In the genomic region with DNA sequence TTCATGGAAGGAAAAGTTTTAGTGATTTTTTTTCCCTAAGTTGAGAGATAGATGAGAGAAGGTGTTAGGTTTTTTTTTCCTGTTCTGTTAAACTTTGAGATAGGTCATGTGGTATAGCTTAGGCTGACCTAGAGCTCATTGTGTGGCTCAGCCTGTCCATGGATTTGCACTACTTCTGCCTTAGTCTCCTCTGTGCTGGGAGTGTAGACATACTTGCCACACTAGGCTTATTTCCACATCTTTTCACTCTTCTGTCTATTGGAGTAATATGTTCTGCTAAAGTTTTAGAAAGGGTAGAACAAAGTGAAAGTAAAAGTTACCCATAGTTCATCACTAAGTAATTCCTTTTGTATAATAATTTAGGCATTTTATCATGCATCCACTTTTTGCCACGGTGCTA, we compare ENCODE assay signal across 14 mouse cellular contexts. TPM values are rescaled to one million over a fixed set of nuclear protein-coding genes. Genes with fewer than 3 reads are reported as not detected.
A peak's percentile ranks its signal among the peaks of the same experiment; 100 is the strongest.
DNase-seq lines count a peak whose midpoint lies in the region; ATAC-seq lines count a peak whose summit lies in the region.
"Had no signal": no experiment of that assay in that cellular context is flagged by ENCODE, and none has a peak within 500 bp of the region (broad histone marks: within the 10 kb centered on the region; RNA-seq: fewer than 3 reads in every experiment).

No protein-coding gene starts in this region.

- intact Hi-C loops in heart, postnatal 14 days (cut with DNase I), result no loop called here

- ATAC-seq in inflammation-experienced regulatory T-cells, adult 6 months, result peak; percentile 35
- ATAC-seq: forebrain, postnatal 0 days had no signal

- DNase-seq in A20 (ENCODE audit: low read depth, low spot score) (peak; percentile 24), NIH3T3 (ENCODE audit: low read depth) (peak; percentile 25)
- no peak for DNase-seq in testis, postnatal 14 days (ENCODE audit: low spot score)
- no peak for DNase-seq in urinary bladder, postnatal 36 days (ENCODE audit: low spot score in 2 of 2)
- DNase-seq in thymus, postnatal 10 days (ENCODE audit: low spot score in 2 of 2), result no peak
- no peak for DNase-seq in heart, postnatal 14 days
- DNase-seq: adrenal gland, adult 8-10 months; adrenal gland, postnatal 36 days; cerebellum, adult 2 months; cerebellum, postnatal 10 days; forebrain, postnatal 0 days; gastrocnemius, postnatal 14 days; heart, postnatal 36 days had no signal

RNA-seq across cellular contexts. Expression of a gene that starts 16.9 kb away (rescaled TPM):
- polyA plus RNA-seq in inflammation-experienced regulatory T-cells, adult 6 months (2017; shearing (Covaris generic)), result 100 to 1,000 TPM in 1 of 3 experiments, 10 to 100 TPM in 2; 58.6 to 102 (median 76.9) TPM
- total RNA-seq in heart, postnatal 14 days (2021), result 10 to 100 TPM; 27.5 to 31.4 TPM

RNA-seq across cellular contexts. Expression of a gene that starts 38.1 kb away (rescaled TPM):
- 10 to 100 TPM; 63.3 to 80.6 (median 68.3) TPM for polyA plus RNA-seq in inflammation-experienced regulatory T-cells, adult 6 months (2017; shearing (Covaris generic))
- 100 to 1,000 TPM; 242 to 245 TPM for total RNA-seq in heart, postnatal 14 days (2021)

RNA-seq across cellular contexts. Expression of a gene that starts 47.5 kb away (rescaled TPM):
- polyA plus RNA-seq in inflammation-experienced regulatory T-cells, adult 6 months (2017; shearing (Covaris generic)), result 10 to 100 TPM; 10.1 to 38.0 (median 27.6) TPM
- total RNA-seq in heart, postnatal 14 days (2021), result 10 to 100 TPM; 40.3 to 44.0 TPM

Comparison
In these comparisons a context has a peak if more than half of its experiments do, and no peak if none do; other contexts are left out.
1. DNase-seq: peak in A20 (single experiment) and NIH3T3 (single experiment); none in testis, postnatal 14 days (single experiment), urinary bladder, postnatal 36 days (0 of 2), thymus, postnatal 10 days (0 of 2) and heart, postnatal 14 days (0 of 2).